Mouse (Mus musculus) C2C12 (cell line): ENCODE measurements at regions not wholly inside any gene's neighbourhood (a gene's known extent, or its start where the extent isn't known, plus 50 kb on each side); places are given as distances from the start of the nearest gene placed in this dataset.

Experiments used
- CTCF ChIP-seq: IDR thresholded peaks from one replicate; pipeline ENCODE4 v1.5.1; 2011; ENCODE audit not compliant: control insufficient read depth, insufficient read depth, insufficient read length
- FOSL1 ChIP-seq: IDR thresholded peaks from one replicate; pipeline ENCODE4 v1.8.0; 2011; ENCODE audit warnings: mild to moderate bottlenecking, low read length; ENCODE audit not compliant: poor library complexity, insufficient read depth, severe bottlenecking
- MAX ChIP-seq: IDR thresholded peaks from one replicate; pipeline ENCODE4 v1.6.1; 2011; ENCODE audit warnings: mild to moderate bottlenecking, control low read depth

- no peak for TF ChIP-seq CTCF
- TF ChIP-seq MAX: no peak
- TF ChIP-seq FOSL1: no peak
These were observed 456.8 kb downstream of the Kcnj2 start for GRCm38 (mm10) chr11:111522716-111523115.
